Mouse (Mus musculus): ENCODE measurements around the gene Ccm2. TPM values are rescaled to one million over a fixed set of nuclear protein-coding genes. Genes with fewer than 3 reads are reported as not detected.
A peak's percentile ranks its signal among the peaks of the same experiment; 100 is the strongest.

Gene Ccm2
- polyA plus RNA-seq, 1 experiment from 2014 or later: 90.8 TPM

GRCm38 (mm10) chr11:6593406-6593805 is 46.7 kb downstream of the Ccm2 start:
- H3K36me3 ChIP-seq (ENCODE audit: control insufficient read depth, insufficient read depth, low read length): peaks cover 14% of the 10 kb centered on the region
- no peak for ATAC-seq (replicated peaks; ENCODE audit: low FRiP score)
- H3K9ac ChIP-seq (ENCODE audit: low read length): no peak overlapping the region
- H3K27ac ChIP-seq (ENCODE audit: low read depth, low read length): no peak overlapping the region
- peak; percentile 47 for DNase-seq (ENCODE audit: low spot score)
- H3K27me3 ChIP-seq (ENCODE audit: control insufficient read depth, insufficient read depth, low read length): no peaks in the 10 kb centered on the region
- no peak overlapping the region for H3K4me2 ChIP-seq (ENCODE audit: low read depth, low read length, severe bottlenecking)
- peaks cover under 1% of the 10 kb centered on the region; the same call in 1 of the 2 replicates for H3K4me1 ChIP-seq (replicated peaks; ENCODE audit: control insufficient read depth, insufficient read depth, low read length)
- no peaks in the 10 kb centered on the region for H3K9me3 ChIP-seq (ENCODE audit: control insufficient read depth, low read length)
- WGBS: 82% methylated on average over 11 of the region's 11 CpGs
- H3K4me3 ChIP-seq (ENCODE audit: low read depth, low read length): no peak overlapping the region

DNA sequence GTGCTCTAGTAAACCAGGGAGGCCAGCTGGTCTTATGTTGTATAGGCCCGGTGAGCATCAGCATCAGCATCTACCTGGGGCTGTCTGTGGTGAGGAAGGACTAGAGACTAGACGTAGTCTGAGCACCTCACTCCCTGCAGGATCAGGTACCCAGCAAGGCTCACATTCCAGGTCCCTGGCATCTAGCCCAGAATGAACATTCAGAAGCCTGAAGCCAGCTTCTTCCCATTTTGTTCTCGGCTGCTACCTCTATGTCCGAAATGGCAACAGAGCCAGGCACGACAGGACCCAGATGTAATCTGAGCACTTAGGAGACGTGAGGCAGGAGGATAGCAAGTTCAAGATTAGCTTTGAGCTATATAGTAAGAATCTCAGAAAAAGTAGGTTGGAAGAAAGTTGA is 48.2 kb downstream of the Ccm2 start:
- Histone ChIP-seq H3K27me3 (ENCODE audit: control insufficient read depth, insufficient read depth, low read length) (no peaks in the 10 kb centered on the region), H3K9me3 (ENCODE audit: control insufficient read depth, low read length) (no peaks in the 10 kb centered on the region), H3K9ac (ENCODE audit: low read length) (no peak overlapping the region), H3K36me3 (ENCODE audit: control insufficient read depth, insufficient read depth, low read length) (peaks cover 14% of the 10 kb centered on the region), H3K4me1 (replicated peaks; ENCODE audit: control insufficient read depth, insufficient read depth, low read length) (peaks cover 9% of the 10 kb centered on the region), H3K4me2 (ENCODE audit: low read depth, low read length, severe bottlenecking) (no peak overlapping the region), H3K27ac (ENCODE audit: low read depth, low read length) (no peak overlapping the region), H3K4me3 (ENCODE audit: low read depth, low read length) (no peak overlapping the region)
- WGBS: 88% methylated on average over 6 of the region's 6 CpGs
- DNase-seq (ENCODE audit: low spot score): no peak
- no peak for ATAC-seq (replicated peaks; ENCODE audit: low FRiP score)

GRCm38 (mm10) chr11:6595339-6595738 is 48.7 kb downstream of the Ccm2 start:
- WGBS: 96% methylated on average over 5 of the region's 5 CpGs
- Histone ChIP-seq H3K27ac (ENCODE audit: low read depth, low read length) (no peak overlapping the region), H3K9me3 (ENCODE audit: control insufficient read depth, low read length) (no peaks in the 10 kb centered on the region), H3K27me3 (ENCODE audit: control insufficient read depth, insufficient read depth, low read length) (no peaks in the 10 kb centered on the region), H3K4me2 (ENCODE audit: low read depth, low read length, severe bottlenecking) (no peak overlapping the region), H3K4me3 (ENCODE audit: low read depth, low read length) (no peak overlapping the region), H3K9ac (ENCODE audit: low read length) (no peak overlapping the region), H3K36me3 (ENCODE audit: control insufficient read depth, insufficient read depth, low read length) (peaks cover 14% of the 10 kb centered on the region), H3K4me1 (replicated peaks; ENCODE audit: control insufficient read depth, insufficient read depth, low read length) (peaks cover 9% of the 10 kb centered on the region)
- DNase-seq (ENCODE audit: low spot score) (no peak), ATAC-seq (replicated peaks; ENCODE audit: low FRiP score) (no peak)

GRCm38 (mm10) chr11:6596205-6596604 is 49.5 kb downstream of the Ccm2 start:
- Histone ChIP-seq H3K4me1 (replicated peaks; ENCODE audit: control insufficient read depth, insufficient read depth, low read length) (peaks cover 9% of the 10 kb centered on the region), H3K27ac (ENCODE audit: low read depth, low read length) (no peak overlapping the region), H3K9ac (ENCODE audit: low read length) (no peak overlapping the region), H3K4me3 (ENCODE audit: low read depth, low read length) (no peak overlapping the region), H3K9me3 (ENCODE audit: control insufficient read depth, low read length) (no peaks in the 10 kb centered on the region), H3K4me2 (ENCODE audit: low read depth, low read length, severe bottlenecking) (no peak overlapping the region), H3K36me3 (ENCODE audit: control insufficient read depth, insufficient read depth, low read length) (peaks cover 14% of the 10 kb centered on the region), H3K27me3 (ENCODE audit: control insufficient read depth, insufficient read depth, low read length) (no peaks in the 10 kb centered on the region)
- peak; percentile 49 for DNase-seq (ENCODE audit: low spot score)
- whole genome bisulfite sequencing: 96% methylated on average over 6 of the region's 6 CpGs
- ATAC-seq (replicated peaks; ENCODE audit: low FRiP score): no peak

- 81% methylated on average over 3 of the region's 3 CpGs for WGBS
Measured at GRCm38 (mm10) chr11:6596616-6597015, 49.9 kb downstream of the Ccm2 start.

DNA sequence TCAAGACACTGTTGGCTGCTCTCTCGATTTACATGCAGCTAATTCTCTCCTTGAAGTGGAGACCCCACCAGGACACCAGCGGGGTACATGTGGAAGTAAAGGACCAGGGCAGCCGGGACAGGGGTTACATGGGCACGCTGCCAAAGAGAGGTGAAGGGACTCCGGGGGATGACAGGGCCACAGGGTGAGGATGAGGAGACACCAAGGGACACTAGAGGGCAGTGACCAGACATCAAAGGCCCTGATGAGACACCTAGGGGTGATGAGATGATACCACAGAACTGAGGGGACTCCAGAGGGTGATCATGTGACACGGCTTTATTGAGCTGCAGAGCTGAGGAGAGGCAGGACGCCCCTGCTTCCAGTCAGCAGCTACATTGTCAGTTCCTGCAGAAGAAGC is 50.8 kb downstream of the Ccm2 start:
- DNase-seq (ENCODE audit: low spot score) (peak; percentile 51), ATAC-seq (replicated peaks; ENCODE audit: low FRiP score) (no peak)
- Histone ChIP-seq H3K9ac (ENCODE audit: low read length) (no peak overlapping the region), H3K4me2 (ENCODE audit: low read depth, low read length, severe bottlenecking) (no peak overlapping the region), H3K27ac (ENCODE audit: low read depth, low read length) (no peak overlapping the region), H3K36me3 (ENCODE audit: control insufficient read depth, insufficient read depth, low read length) (peaks cover 14% of the 10 kb centered on the region), H3K4me3 (ENCODE audit: low read depth, low read length) (no peak overlapping the region), H3K27me3 (ENCODE audit: control insufficient read depth, insufficient read depth, low read length) (no peaks in the 10 kb centered on the region), H3K9me3 (ENCODE audit: control insufficient read depth, low read length) (no peaks in the 10 kb centered on the region), H3K4me1 (replicated peaks; ENCODE audit: control insufficient read depth, insufficient read depth, low read length) (peaks cover 9% of the 10 kb centered on the region)
- WGBS: 88% methylated on average over 7 of the region's 7 CpGs

More at GRCm38 (mm10) chr11:6596616-6597015, 49.9 kb downstream of the Ccm2 start:
- Histone ChIP-seq H3K4me2 (ENCODE audit: low read depth, low read length, severe bottlenecking) (no peak overlapping the region), H3K9me3 (ENCODE audit: control insufficient read depth, low read length) (no peaks in the 10 kb centered on the region), H3K27me3 (ENCODE audit: control insufficient read depth, insufficient read depth, low read length) (no peaks in the 10 kb centered on the region), H3K36me3 (ENCODE audit: control insufficient read depth, insufficient read depth, low read length) (peaks cover 14% of the 10 kb centered on the region), H3K27ac (ENCODE audit: low read depth, low read length) (no peak overlapping the region), H3K4me1 (replicated peaks; ENCODE audit: control insufficient read depth, insufficient read depth, low read length) (peaks cover 9% of the 10 kb centered on the region), H3K4me3 (ENCODE audit: low read depth, low read length) (no peak overlapping the region), H3K9ac (ENCODE audit: low read length) (no peak overlapping the region)
- DNase-seq (ENCODE audit: low spot score): no peak
- ATAC-seq (replicated peaks; ENCODE audit: low FRiP score): no peak

DNA sequence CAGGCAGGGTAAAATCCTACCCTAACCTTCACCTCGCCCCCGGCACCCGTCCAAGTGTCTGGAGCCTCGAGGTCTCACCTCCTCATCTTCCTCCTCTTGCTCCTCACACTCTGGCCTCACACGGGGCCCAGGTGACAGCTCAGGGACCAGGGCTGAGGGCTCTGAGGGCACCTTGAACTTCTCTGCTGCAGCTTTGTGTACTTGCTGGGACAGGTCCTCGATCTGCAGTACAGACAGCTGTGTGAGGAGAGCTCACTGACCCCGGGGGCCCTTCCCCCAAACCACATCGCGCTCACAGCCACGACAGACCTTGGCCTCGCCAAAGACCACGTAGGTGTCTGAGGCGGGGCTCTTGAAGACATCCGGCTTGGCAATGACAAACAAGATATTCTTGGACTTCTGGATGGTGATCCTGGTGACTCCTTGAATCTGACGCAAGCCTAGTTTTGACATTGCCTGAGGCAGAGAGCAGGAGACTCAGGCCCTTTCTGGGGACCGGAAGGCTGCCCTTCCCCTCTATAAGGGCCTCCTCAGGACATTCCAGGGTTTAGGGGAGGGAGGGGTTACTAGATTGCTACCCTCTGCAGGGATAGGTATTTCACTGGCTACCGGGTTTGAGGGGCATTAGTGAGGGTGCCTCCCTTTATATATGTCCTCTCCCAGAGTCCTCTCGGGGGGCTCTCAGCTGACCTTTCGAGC is 51.7 kb downstream of the Ccm2 start:
- H3K4me1 ChIP-seq (replicated peaks; ENCODE audit: control insufficient read depth, insufficient read depth, low read length): peaks cover 11% of the 10 kb centered on the region
- H3K4me3 ChIP-seq (ENCODE audit: low read depth, low read length): no peak overlapping the region
- no peak overlapping the region for H3K27ac ChIP-seq (ENCODE audit: low read depth, low read length)
- no peaks in the 10 kb centered on the region for H3K27me3 ChIP-seq (ENCODE audit: control insufficient read depth, insufficient read depth, low read length)
- 60% methylated on average over 19 of the region's 19 CpGs for WGBS
- H3K36me3 ChIP-seq (ENCODE audit: control insufficient read depth, insufficient read depth, low read length): peaks cover 8% of the 10 kb centered on the region; the same call in 1 of the 2 replicates
- peak; percentile 53 for DNase-seq (ENCODE audit: low spot score)
- no peaks in the 10 kb centered on the region for H3K9me3 ChIP-seq (ENCODE audit: control insufficient read depth, low read length)
- peak overlapping the region; percentile 35; the same call in 1 of the 2 replicates for H3K9ac ChIP-seq (ENCODE audit: low read length)
- peak overlapping the region; percentile 35; the same call in 1 of the 2 replicates for H3K4me2 ChIP-seq (ENCODE audit: low read depth, low read length, severe bottlenecking)
- peak; percentile 21; the same call in 1 of the 2 replicates for ATAC-seq (replicated peaks; ENCODE audit: low FRiP score)

- Histone ChIP-seq H3K9ac (ENCODE audit: low read length) (peak overlapping the region; percentile 35; the same call in 1 of the 2 replicates), H3K27me3 (ENCODE audit: control insufficient read depth, insufficient read depth, low read length) (no peaks in the 10 kb centered on the region), H3K36me3 (ENCODE audit: control insufficient read depth, insufficient read depth, low read length) (peaks cover 8% of the 10 kb centered on the region; the same call in 1 of the 2 replicates), H3K4me3 (ENCODE audit: low read depth, low read length) (no peak overlapping the region), H3K27ac (ENCODE audit: low read depth, low read length) (no peak overlapping the region), H3K4me1 (replicated peaks; ENCODE audit: control insufficient read depth, insufficient read depth, low read length) (peaks cover 16% of the 10 kb centered on the region), H3K9me3 (ENCODE audit: control insufficient read depth, low read length) (no peaks in the 10 kb centered on the region), H3K4me2 (ENCODE audit: low read depth, low read length, severe bottlenecking) (peak overlapping the region; percentile 35)
- ATAC-seq (replicated peaks; ENCODE audit: low FRiP score) (peak; percentile 58), DNase-seq (ENCODE audit: low spot score) (peak; percentile 64)
- 18% methylated on average over 21 of the region's 27 CpGs for WGBS
Measured at GRCm38 (mm10) chr11:6599011-6599681, 52.5 kb downstream of the Ccm2 start.
